Mouse (Mus musculus): Measurements from ENCODE around the gene Zfp189. TPM values are rescaled to one million over a fixed set of nuclear protein-coding genes. Genes with fewer than 3 reads are reported as not detected.
"Not testable (repeated sequence)": the region's sequence is repeated elsewhere in the genome, so short reads cannot be mapped to it uniquely, and the experiment has no call there.

Zfp189 gene
- total and polyA plus RNA-seq, 2 experiments: 1.5 to 6.4 TPM

GRCm38 (mm10) chr4:49509183-49509582 lies 11.8 kb upstream of the Zfp189 start:
- H3K36me3 ChIP-seq (ENCODE audit: control insufficient read depth, insufficient read depth, low read length): peaks cover 16% of the 10 kb centered on the region
- H3K79me2 ChIP-seq (ENCODE audit: control insufficient read depth, insufficient read depth, low read length): peaks cover 4% of the 10 kb centered on the region
- H3K27ac ChIP-seq (replicated peaks; ENCODE audit: insufficient read depth, low read depth, low read length): no peak overlapping the region
- H3K9ac ChIP-seq (ENCODE audit: low read depth, low read length): no peak overlapping the region
- H3K4me3 ChIP-seq (ENCODE audit: insufficient read depth, low read depth, low read length): no peak overlapping the region
- 46% methylated on average over 2 of the region's 2 CpGs for WGBS
- peak; percentile 27 for DNase-seq (ENCODE audit: extremely low read depth, low read depth, low spot score)
- TF ChIP-seq POLR2A (IDR thresholded peaks at IDR 0.05; ENCODE audit: extremely low read depth, insufficient read depth, low read length) (no peak), CTCF (IDR thresholded peaks at IDR 0.05; ENCODE audit: low read depth, low read length) (no peak)
- no peaks in the 10 kb centered on the region for H3K27me3 ChIP-seq (ENCODE audit: control insufficient read depth, insufficient read depth, low read length)
- H3K4me1 ChIP-seq (ENCODE audit: control insufficient read depth, insufficient read depth, low read length): peaks cover 15% of the 10 kb centered on the region; the same call in 1 of the 2 replicates

DNA sequence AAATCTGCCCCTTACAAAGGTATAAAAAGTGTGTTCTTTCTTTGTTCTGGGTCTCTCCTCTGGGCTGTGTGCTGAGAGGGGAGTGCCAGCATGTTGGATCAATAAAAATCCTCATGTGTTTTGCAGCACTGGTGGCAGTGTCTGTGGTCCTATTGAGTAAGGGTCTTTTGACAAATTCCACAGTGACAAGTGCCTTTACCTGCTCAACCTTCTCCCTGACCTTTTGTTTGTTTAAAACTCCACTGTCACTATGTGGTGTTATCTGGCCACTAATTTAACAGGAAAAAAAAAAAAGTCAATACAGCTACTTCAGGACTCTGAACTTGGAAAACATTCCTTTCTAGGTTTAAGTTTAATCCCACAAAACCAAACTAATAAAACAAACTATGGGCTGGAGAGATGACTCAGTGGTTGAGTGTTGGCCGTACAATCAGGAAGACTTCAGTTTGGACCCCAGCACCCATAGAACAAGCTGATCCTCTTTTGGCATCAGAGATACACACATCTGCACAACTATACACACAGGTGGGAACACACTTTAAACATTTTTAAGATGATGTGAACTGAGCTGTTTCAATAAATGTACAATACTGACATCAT lies 10.6 kb upstream of the Zfp189 start:
- Histone ChIP-seq H3K9ac (ENCODE audit: low read depth, low read length) (peak overlapping the region; percentile 37; the same call in 1 of the 2 replicates), H3K4me1 (ENCODE audit: control insufficient read depth, insufficient read depth, low read length) (peaks cover 15% of the 10 kb centered on the region; the same call in 1 of the 2 replicates), H3K36me3 (ENCODE audit: control insufficient read depth, insufficient read depth, low read length) (peaks cover 19% of the 10 kb centered on the region), H3K27ac (replicated peaks; ENCODE audit: insufficient read depth, low read depth, low read length) (peak overlapping the region; percentile 94)
- 19% methylated on average over 1 of the region's 1 CpGs for WGBS
- not testable (repeated sequence) for H3K27me3 ChIP-seq (ENCODE audit: control insufficient read depth, insufficient read depth, low read length); H3K4me3 ChIP-seq (ENCODE audit: insufficient read depth, low read depth, low read length); H3K79me2 ChIP-seq (ENCODE audit: control insufficient read depth, insufficient read depth, low read length)
- DNase-seq (ENCODE audit: extremely low read depth, low read depth, low spot score): peak; percentile 92

- Histone ChIP-seq H3K79me2 (ENCODE audit: control insufficient read depth, insufficient read depth, low read length) (peaks cover 7% of the 10 kb centered on the region; the same call in 1 of the 2 replicates), H3K4me1 (ENCODE audit: control insufficient read depth, insufficient read depth, low read length) (peaks cover 11% of the 10 kb centered on the region), H3K4me3 (ENCODE audit: insufficient read depth, low read depth, low read length) (no peak overlapping the region), H3K9ac (ENCODE audit: low read depth, low read length) (no peak overlapping the region), H3K27me3 (ENCODE audit: control insufficient read depth, insufficient read depth, low read length) (no peaks in the 10 kb centered on the region), H3K27ac (replicated peaks; ENCODE audit: insufficient read depth, low read depth, low read length) (no peak overlapping the region), H3K36me3 (ENCODE audit: control insufficient read depth, insufficient read depth, low read length) (peaks cover 19% of the 10 kb centered on the region)
- WGBS: 97% methylated on average over 4 of the region's 4 CpGs
- DNase-seq (ENCODE audit: extremely low read depth, low read depth, low spot score): no peak
- TF ChIP-seq CTCF (IDR thresholded peaks at IDR 0.05; ENCODE audit: low read depth, low read length): no peak
- no peak for TF ChIP-seq POLR2A (IDR thresholded peaks at IDR 0.05; ENCODE audit: extremely low read depth, insufficient read depth, low read length)
These were observed 8.3 kb upstream of the Zfp189 start for GRCm38 (mm10) chr4:49512636-49513035.

DNA sequence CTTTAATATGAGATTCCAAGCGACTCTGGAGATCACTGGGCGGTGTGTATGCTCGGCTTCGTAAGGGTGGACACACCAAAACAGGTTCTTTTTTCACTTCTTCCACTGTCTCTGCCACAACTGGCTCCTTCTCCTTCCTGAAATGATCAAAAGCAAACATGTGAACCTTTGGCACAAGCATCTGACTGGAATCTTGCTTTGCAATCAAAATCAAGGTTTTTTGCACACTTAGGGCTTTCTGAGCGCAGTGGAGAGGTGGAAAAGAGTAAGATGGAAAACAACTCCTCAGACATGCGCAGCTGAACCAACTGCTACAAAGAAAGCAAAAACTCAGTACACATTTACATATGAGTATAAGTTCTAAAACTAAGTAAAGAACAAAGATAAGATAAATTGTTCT lies 6.5 kb upstream of the Zfp189 start:
- H3K27me3 ChIP-seq (ENCODE audit: control insufficient read depth, insufficient read depth, low read length): no peaks in the 10 kb centered on the region
- peaks cover 15% of the 10 kb centered on the region for H3K4me1 ChIP-seq (ENCODE audit: control insufficient read depth, insufficient read depth, low read length)
- DNase-seq (ENCODE audit: extremely low read depth, low read depth, low spot score): no peak
- TF ChIP-seq POLR2A (IDR thresholded peaks at IDR 0.05; ENCODE audit: extremely low read depth, insufficient read depth, low read length): no peak
- no peak overlapping the region for H3K4me3 ChIP-seq (ENCODE audit: insufficient read depth, low read depth, low read length)
- H3K36me3 ChIP-seq (ENCODE audit: control insufficient read depth, insufficient read depth, low read length): peaks cover 19% of the 10 kb centered on the region
- H3K79me2 ChIP-seq (ENCODE audit: control insufficient read depth, insufficient read depth, low read length): peaks cover 18% of the 10 kb centered on the region; the same call in 1 of the 2 replicates
- H3K9ac ChIP-seq (ENCODE audit: low read depth, low read length): no peak overlapping the region
- H3K27ac ChIP-seq (replicated peaks; ENCODE audit: insufficient read depth, low read depth, low read length): no peak overlapping the region
- 95% methylated on average over 6 of the region's 6 CpGs for WGBS

DNA sequence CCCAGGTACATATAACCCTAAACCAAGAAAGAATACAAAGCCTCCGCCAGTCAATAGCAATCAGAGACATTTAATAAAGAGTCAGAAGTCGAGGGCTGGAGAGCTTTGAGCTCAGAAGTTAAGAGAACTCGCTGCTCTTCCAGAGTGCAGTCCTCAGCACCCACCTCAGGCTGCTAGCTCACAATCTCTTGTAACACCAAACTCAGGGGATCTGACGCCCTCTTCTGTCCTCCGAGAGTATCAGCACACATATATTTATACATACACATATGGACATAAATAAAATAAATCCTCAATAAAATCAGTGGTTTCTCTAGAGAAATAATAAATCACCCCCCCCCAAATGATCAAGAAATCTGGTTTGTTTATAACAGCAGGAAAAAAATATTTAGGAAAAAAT lies 1.5 kb upstream of the Zfp189 start:
- Histone ChIP-seq H3K4me3 (ENCODE audit: insufficient read depth, low read depth, low read length) (no peak overlapping the region), H3K4me1 (ENCODE audit: control insufficient read depth, insufficient read depth, low read length) (peaks cover 12% of the 10 kb centered on the region), H3K27me3 (ENCODE audit: control insufficient read depth, insufficient read depth, low read length) (no peaks in the 10 kb centered on the region), H3K79me2 (ENCODE audit: control insufficient read depth, insufficient read depth, low read length) (peaks cover 28% of the 10 kb centered on the region; the same call in 1 of the 2 replicates), H3K9ac (ENCODE audit: low read depth, low read length) (no peak overlapping the region), H3K27ac (replicated peaks; ENCODE audit: insufficient read depth, low read depth, low read length) (no peak overlapping the region), H3K36me3 (ENCODE audit: control insufficient read depth, insufficient read depth, low read length) (peaks cover 7% of the 10 kb centered on the region)
- no peak for TF ChIP-seq POLR2A (IDR thresholded peaks at IDR 0.05; ENCODE audit: extremely low read depth, insufficient read depth, low read length)
- TF ChIP-seq CTCF (IDR thresholded peaks at IDR 0.05; ENCODE audit: low read depth, low read length): peak; percentile 34; the same call in 1 of the 2 replicates
- DNase-seq (ENCODE audit: extremely low read depth, low read depth, low spot score): peak; percentile 68
- 74% methylated on average over 5 of the region's 5 CpGs for WGBS

DNA sequence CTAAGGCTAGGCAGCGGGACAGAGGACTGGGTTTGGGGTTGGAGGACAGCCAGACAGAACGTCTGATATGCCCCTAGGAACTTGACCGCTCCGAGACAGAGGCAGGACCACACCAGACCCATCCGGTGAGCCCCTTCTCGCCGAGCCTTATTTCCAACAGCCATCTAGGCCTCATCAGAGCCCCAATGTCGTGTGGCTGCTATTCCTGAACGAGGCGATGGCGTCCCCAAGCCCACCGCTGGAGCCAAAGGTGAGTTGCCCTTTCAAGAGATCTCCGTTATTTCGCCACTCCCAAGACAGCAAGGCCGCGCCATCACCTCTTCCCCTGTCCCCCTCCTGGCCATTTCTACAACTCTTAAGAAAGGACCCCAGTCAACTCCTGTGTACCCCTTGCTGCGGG lies 370 bp downstream of the Zfp189 start:
- Histone ChIP-seq H3K27ac (replicated peaks; ENCODE audit: insufficient read depth, low read depth, low read length) (peak overlapping the region; percentile 25), H3K27me3 (ENCODE audit: control insufficient read depth, insufficient read depth, low read length) (no peaks in the 10 kb centered on the region), H3K9ac (ENCODE audit: low read depth, low read length) (peak overlapping the region; percentile 84), H3K36me3 (ENCODE audit: control insufficient read depth, insufficient read depth, low read length) (peaks cover 9% of the 10 kb centered on the region), H3K4me3 (ENCODE audit: insufficient read depth, low read depth, low read length) (peak overlapping the region; percentile 79), H3K79me2 (ENCODE audit: control insufficient read depth, insufficient read depth, low read length) (peaks cover 28% of the 10 kb centered on the region; the same call in 1 of the 2 replicates), H3K4me1 (ENCODE audit: control insufficient read depth, insufficient read depth, low read length) (peaks cover 12% of the 10 kb centered on the region)
- 1% methylated on average over 17 of the region's 17 CpGs for WGBS
- no peak for DNase-seq (ENCODE audit: extremely low read depth, low read depth, low spot score)
- TF ChIP-seq CTCF (IDR thresholded peaks at IDR 0.05; ENCODE audit: low read depth, low read length) (peak; percentile 22; the same call in 1 of the 2 replicates), POLR2A (IDR thresholded peaks at IDR 0.05; ENCODE audit: extremely low read depth, insufficient read depth, low read length) (no peak)
